Mouse (Mus musculus): ENCODE data around the gene Dnajc15.

Gene Dnajc15

GRCm38 (mm10) chr14:77860841-77861560, 13.9 kb downstream of the Dnajc15 start:
- DNase-seq (ENCODE audit: low spot score in 2 of 2), result no peak

GRCm38 (mm10) chr14:77859894-77860293, 15.0 kb downstream of the Dnajc15 start:
- DNase-seq (ENCODE audit: low spot score in 2 of 2), result no peak

- no peak for DNase-seq (ENCODE audit: low spot score in 2 of 2)
Observed at GRCm38 (mm10) chr14:77853951-77854350, 21.0 kb downstream of the Dnajc15 start.

GRCm38 (mm10) chr14:77849852-77850251, 25.1 kb downstream of the Dnajc15 start:
- DNase-seq (ENCODE audit: low spot score in 2 of 2), result no peak

GRCm38 (mm10) chr14:77848349-77848748, 26.6 kb downstream of the Dnajc15 start:
- DNase-seq (ENCODE audit: low spot score in 2 of 2), result no peak

GRCm38 (mm10) chr14:77846206-77846605, 28.7 kb downstream of the Dnajc15 start:
- no peak for DNase-seq (ENCODE audit: low spot score in 2 of 2)

- DNase-seq (ENCODE audit: low spot score in 2 of 2), result no peak
Observed at GRCm38 (mm10) chr14:77845479-77845878, 29.4 kb downstream of the Dnajc15 start.

- DNase-seq (ENCODE audit: low spot score in 2 of 2), result no peak
Observed at GRCm38 (mm10) chr14:77840574-77840973, 34.4 kb downstream of the Dnajc15 start.

GRCm38 (mm10) chr14:77840078-77840477, 34.8 kb downstream of the Dnajc15 start:
- no peak for DNase-seq (ENCODE audit: low spot score in 2 of 2)

- no peak for DNase-seq (ENCODE audit: low spot score in 2 of 2)
Observed at GRCm38 (mm10) chr14:77836794-77837193, 38.1 kb downstream of the Dnajc15 start.

- no peak for DNase-seq (ENCODE audit: low spot score in 2 of 2)
Observed at GRCm38 (mm10) chr14:77832359-77832758, 42.6 kb downstream of the Dnajc15 start.

- no peak for DNase-seq (ENCODE audit: low spot score in 2 of 2)
Observed at GRCm38 (mm10) chr14:77831936-77832335, 43.0 kb downstream of the Dnajc15 start.

- no peak for DNase-seq (ENCODE audit: low spot score in 2 of 2)
Observed at GRCm38 (mm10) chr14:77829673-77830072, 45.3 kb downstream of the Dnajc15 start.

GRCm38 (mm10) chr14:77825891-77826290, 49.0 kb downstream of the Dnajc15 start:
- DNase-seq (ENCODE audit: low spot score in 2 of 2), result no peak

- no peak for DNase-seq (ENCODE audit: low spot score in 2 of 2)
Observed at GRCm38 (mm10) chr14:77825121-77825520, 49.8 kb downstream of the Dnajc15 start.

GRCm38 (mm10) chr14:77819841-77820240, 55.1 kb downstream of the Dnajc15 start:
- DNase-seq (ENCODE audit: low spot score in 2 of 2), result no peak

GRCm38 (mm10) chr14:77817561-77817960, 57.4 kb downstream of the Dnajc15 start:
- DNase-seq (ENCODE audit: low spot score in 2 of 2), result no peak

- no peak for DNase-seq (ENCODE audit: low spot score in 2 of 2)
Observed at GRCm38 (mm10) chr14:77814935-77815334, 60.0 kb downstream of the Dnajc15 start.

GRCm38 (mm10) chr14:77812890-77813289, 62.0 kb downstream of the Dnajc15 start:
- DNase-seq (ENCODE audit: low spot score in 2 of 2), result no peak

GRCm38 (mm10) chr14:77811466-77811865, 63.5 kb downstream of the Dnajc15 start:
- DNase-seq (ENCODE audit: low spot score in 2 of 2), result no peak

- DNase-seq (ENCODE audit: low spot score in 2 of 2), result no peak
Observed at GRCm38 (mm10) chr14:77807836-77808235, 67.1 kb downstream of the Dnajc15 start.

- DNase-seq (ENCODE audit: low spot score in 2 of 2), result no peak
Observed at GRCm38 (mm10) chr14:77806345-77806744, 68.6 kb downstream of the Dnajc15 start.

- no peak for DNase-seq (ENCODE audit: low spot score in 2 of 2)
Observed at GRCm38 (mm10) chr14:77802268-77802630, 72.7 kb downstream of the Dnajc15 start.
